ENCODE assay signal across 8 mouse cellular contexts in the genomic region with DNA sequence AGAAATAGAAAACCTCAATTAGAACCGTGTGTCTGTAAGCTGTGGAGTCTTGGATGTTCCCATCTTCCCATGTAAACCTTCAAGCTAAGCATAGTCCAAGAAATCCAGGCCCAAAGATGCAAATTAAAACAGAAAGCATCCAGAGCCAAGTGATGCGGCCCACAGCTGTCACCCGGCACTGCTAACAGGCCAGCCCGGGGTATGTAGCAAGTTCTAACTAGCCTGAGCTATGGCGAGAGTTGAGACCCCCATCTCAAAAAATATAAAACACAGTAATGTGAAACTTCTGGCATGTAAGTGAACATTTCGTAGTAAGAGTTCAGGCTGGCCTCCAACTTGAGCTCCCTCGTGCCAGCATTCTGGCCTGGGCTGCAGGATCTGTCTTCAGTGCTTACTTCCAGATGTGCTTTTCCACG. TPM values are rescaled to one million over a fixed set of nuclear protein-coding genes. Genes with fewer than 3 reads are reported as not detected.
A peak's percentile ranks its signal among the peaks of the same experiment; 100 is the strongest.
DNase-seq lines count a peak whose midpoint lies in the region; ATAC-seq and TF ChIP-seq lines count a peak whose summit lies in the region.

No protein-coding gene starts in this region.

- 73% methylated on average over 8 of the region's 8 CpGs for WGBS in kidney, postnatal 0 days
- 75% methylated on average over 8 of the region's 8 CpGs for WGBS in kidney, adult 2 months
- 41% methylated on average over 8 of the region's 8 CpGs for whole genome bisulfite sequencing in embryonic facial prominence, embryonic 14.5 days
- 28% methylated on average over 8 of the region's 8 CpGs for WGBS in limb, embryonic 15.5 days

- no peaks in the 10 kb centered on the region for H3K9me3 ChIP-seq in kidney, postnatal 0 days (replicated peaks; ENCODE audit: low read length)
- no peaks in the 10 kb centered on the region for H3K9me3 ChIP-seq in embryonic facial prominence, embryonic 14.5 days (ENCODE audit: control insufficient read depth, low read length)
- no peaks in the 10 kb centered on the region for H3K9me3 ChIP-seq in limb, embryonic 15.5 days

- no peaks in the 10 kb centered on the region for H3K27me3 ChIP-seq in kidney, postnatal 0 days (ENCODE audit: insufficient read depth, low read length)
- no peaks in the 10 kb centered on the region for H3K27me3 ChIP-seq in kidney, adult 2 months (replicated peaks; ENCODE audit: control insufficient read depth, insufficient read depth, low read length)
- no peaks in the 10 kb centered on the region for H3K27me3 ChIP-seq in embryonic facial prominence, embryonic 14.5 days (replicated peaks; ENCODE audit: control insufficient read depth, insufficient read depth, low read length)
- no peaks in the 10 kb centered on the region for H3K27me3 ChIP-seq in limb, embryonic 15.5 days

- TF ChIP-seq POLR2A in kidney, adult 2 months (IDR thresholded peaks at IDR 0.05; ENCODE audit: low read depth, low read length) = no peak

- H3K4me3 ChIP-seq in kidney, postnatal 0 days (replicated peaks; ENCODE audit: low read depth, low read length) = no peak overlapping the region
- no peak overlapping the region for H3K4me3 ChIP-seq in kidney, adult 2 months (ENCODE audit: insufficient read depth, low read depth, low read length)
- H3K4me3 ChIP-seq in embryonic facial prominence, embryonic 14.5 days (ENCODE audit: low read depth, low read length) = no peak overlapping the region
- H3K4me3 ChIP-seq in limb, embryonic 15.5 days = no peak overlapping the region

- no peak for TF ChIP-seq CTCF in kidney, postnatal 0 days (IDR thresholded peaks at IDR 0.05; ENCODE audit: low read depth)
- no peak for TF ChIP-seq CTCF in kidney, adult 2 months (conservative IDR thresholded peaks at IDR 0.05; ENCODE audit: insufficient read depth, insufficient read length, low read depth, low read length)

- peaks cover 41% of the 10 kb centered on the region for H3K36me3 ChIP-seq in kidney, postnatal 0 days (ENCODE audit: insufficient read depth, low read length)
- H3K36me3 ChIP-seq in kidney, adult 2 months (ENCODE audit: control insufficient read depth, insufficient read depth, low read length) = no peaks in the 10 kb centered on the region; the same call in none of the 2 replicates
- H3K36me3 ChIP-seq in embryonic facial prominence, embryonic 14.5 days (ENCODE audit: control insufficient read depth, insufficient read depth, low read length) = peaks cover 55% of the 10 kb centered on the region
- H3K36me3 ChIP-seq in limb, embryonic 15.5 days = peaks cover 48% of the 10 kb centered on the region

- peak overlapping the region; percentile 31; the same call in 1 of the 2 replicates for H3K27ac ChIP-seq in kidney, postnatal 0 days
- H3K27ac ChIP-seq in kidney, adult 2 months (ENCODE audit: insufficient read depth, low read depth, low read length) = no peak overlapping the region
- H3K27ac ChIP-seq in embryonic facial prominence, embryonic 14.5 days (replicated peaks; ENCODE audit: low read depth, low read length) = peak overlapping the region; percentile 90
- H3K27ac ChIP-seq in limb, embryonic 15.5 days = peak overlapping the region; percentile 90

- no peak for ATAC-seq in kidney, postnatal 0 days (replicated peaks; ENCODE audit: low FRiP score, low read depth)
- ATAC-seq in embryonic facial prominence, embryonic 14.5 days (ENCODE audit: low read depth) = peak; percentile 81
- peak; percentile 72 for ATAC-seq in limb, embryonic 15.5 days (ENCODE audit: insufficient number of reproducible peaks, low FRiP score, low TSS enrichment, low read depth)

- H3K9ac ChIP-seq in kidney, postnatal 0 days (ENCODE audit: low read depth, low read length) = no peak overlapping the region
- no peak overlapping the region; the same call in 1 of the 2 replicates for H3K9ac ChIP-seq in embryonic facial prominence, embryonic 14.5 days (ENCODE audit: low read depth, low read length)
- H3K9ac ChIP-seq in limb, embryonic 15.5 days = no peak overlapping the region

- no peak for DNase-seq in kidney, postnatal 0 days (ENCODE audit: low spot score)
- no peak for DNase-seq in kidney, adult 2 months
- DNase-seq in embryonic facial prominence, embryonic 14.5 days (ENCODE audit: low spot score) = peak; percentile 88
- DNase-seq in gastrocnemius, postnatal 25 days = peak; percentile 24
- no peak for DNase-seq in natural killer cell, adult 2 months (ENCODE audit: low spot score in 2 of 2)
- DNase-seq in B cell, adult 2 months = no peak
- DNase-seq in cerebellum, postnatal 14 days = no peak

- H3K4me2 ChIP-seq in kidney, postnatal 0 days (ENCODE audit: low read length) = no peak overlapping the region
- 0 out of 2 replicates have a peak overlapping the region, but pooled peaks have one; percentile 10 for H3K4me2 ChIP-seq in embryonic facial prominence, embryonic 14.5 days (ENCODE audit: low read depth, low read length)
- H3K4me2 ChIP-seq in limb, embryonic 15.5 days = no peak overlapping the region

- H3K4me1 ChIP-seq in kidney, postnatal 0 days (replicated peaks; ENCODE audit: insufficient read depth, low read length) = no peaks in the 10 kb centered on the region
- H3K4me1 ChIP-seq in kidney, adult 2 months (ENCODE audit: control insufficient read depth, insufficient read depth, low read length) = no peaks in the 10 kb centered on the region
- peaks cover 14% of the 10 kb centered on the region for H3K4me1 ChIP-seq in embryonic facial prominence, embryonic 14.5 days (ENCODE audit: control insufficient read depth, insufficient read depth, low read length)
- peaks cover 26% of the 10 kb centered on the region for H3K4me1 ChIP-seq in limb, embryonic 15.5 days

RNA-seq across cellular contexts. Expression of a gene that starts 59.4 kb away (rescaled TPM):
- 30.2 and 33.9 TPM in 2 replicates for polyA plus RNA-seq in kidney, postnatal 0 days (2015; fragmentation: Nextera tagmentation; extraction: Ambion mirVana)
- 38.6 and 43.7 TPM in 2 replicates for polyA plus RNA-seq in kidney, adult 2 months (2012; rRNA removed)
- polyA plus RNA-seq in embryonic facial prominence, embryonic 14.5 days (2014; fragmentation: Nextera tagmentation; extraction: Ambion mirVana) = 33.3 and 33.5 TPM in 2 replicates
- total RNA-seq in gastrocnemius, postnatal 25 days (2021) = 10 to 100 TPM; 33.3 to 40.1 TPM
- polyA plus RNA-seq in limb, embryonic 15.5 days (2015; fragmentation: Nextera tagmentation; extraction: Ambion mirVana) = 38.0 and 45.8 TPM in 2 replicates

Comparison
In these comparisons a context has a peak if more than half of its experiments do, and no peak if none do; other contexts are left out.
1. DNase-seq: peak in embryonic facial prominence, embryonic 14.5 days (single experiment) and gastrocnemius, postnatal 25 days (single experiment); none in kidney, postnatal 0 days (single experiment), kidney, adult 2 months (single experiment), natural killer cell, adult 2 months (0 of 2), B cell, adult 2 months (0 of 2) and cerebellum, postnatal 14 days (0 of 2).